Mouse (Mus musculus): ENCODE measurements at regions not wholly inside any gene's neighbourhood (a gene's known extent, or its start where the extent isn't known, plus 50 kb on each side); places are given as distances from the start of the nearest gene placed in this dataset.
"Not testable (repeated sequence)": the region's sequence is repeated elsewhere in the genome, so short reads cannot be mapped to it uniquely, and the experiment has no call there.

DNA sequence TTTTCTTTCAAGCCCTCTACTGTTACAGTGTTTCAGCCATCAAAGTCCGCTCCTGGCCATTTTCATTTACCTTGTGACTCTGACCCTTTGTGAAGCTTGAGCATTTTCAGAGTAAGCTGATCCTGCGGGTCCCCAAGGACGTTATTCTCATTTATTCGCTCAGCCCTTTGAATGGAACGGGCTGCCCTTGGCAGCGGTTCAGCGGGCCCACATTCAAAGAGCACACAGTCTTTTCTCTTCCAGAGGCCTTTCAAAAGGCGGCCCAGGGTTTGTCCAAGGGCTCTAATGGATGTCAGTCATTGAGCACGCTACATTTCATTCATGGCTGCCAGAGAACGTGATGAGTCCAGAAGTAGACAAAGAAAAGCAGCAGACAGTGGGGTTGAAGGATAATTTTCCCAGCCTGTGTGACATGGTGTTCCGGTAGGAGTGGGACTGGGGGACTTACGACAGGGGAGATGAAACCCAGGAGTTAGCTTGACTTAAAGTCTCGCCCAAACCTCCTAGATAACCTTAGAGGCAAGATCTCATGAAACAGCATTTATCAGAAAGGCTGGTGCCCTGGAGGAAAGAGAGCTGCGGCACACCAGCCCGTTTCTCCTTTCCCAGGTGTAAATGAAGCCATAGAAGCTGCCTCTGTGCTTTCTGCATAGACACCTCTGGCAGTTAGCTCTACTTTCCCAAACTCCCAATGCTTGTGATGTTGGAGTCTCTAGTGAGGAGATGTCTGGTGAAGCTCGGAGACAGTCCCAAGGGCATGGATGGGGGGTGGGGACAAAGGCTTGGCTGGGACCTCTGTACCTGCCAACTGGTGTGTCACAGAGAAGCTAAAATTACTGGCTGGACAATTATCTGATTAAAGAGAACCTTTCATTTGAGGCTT, 112.2 kb downstream of the Rps12 start:
- Histone ChIP-seq H3K27me3 (ENCODE audit: control insufficient read depth, insufficient read depth, low read length) (no peaks in the 10 kb centered on the region), H3K36me3 (ENCODE audit: control insufficient read depth, insufficient read depth, low read length) (no peaks in the 10 kb centered on the region), H3K27ac (ENCODE audit: control insufficient read depth, insufficient read depth, low read depth, low read length) (no peak overlapping the region), H3K4me1 (ENCODE audit: control insufficient read depth, insufficient read depth, low read length) (no peaks in the 10 kb centered on the region; the same call in 1 of the 2 replicates), H3K4me3 (ENCODE audit: control insufficient read depth, low read depth, low read length) (no peak overlapping the region)
- no peak for TF ChIP-seq CTCF (IDR thresholded peaks at IDR 0.05; ENCODE audit: control insufficient read depth, insufficient read depth, insufficient replicate concordance, low read depth, low read length)
- no peak for TF ChIP-seq POLR2A (IDR thresholded peaks at IDR 0.05; ENCODE audit: control insufficient read depth, low read depth, low read length)

DNA sequence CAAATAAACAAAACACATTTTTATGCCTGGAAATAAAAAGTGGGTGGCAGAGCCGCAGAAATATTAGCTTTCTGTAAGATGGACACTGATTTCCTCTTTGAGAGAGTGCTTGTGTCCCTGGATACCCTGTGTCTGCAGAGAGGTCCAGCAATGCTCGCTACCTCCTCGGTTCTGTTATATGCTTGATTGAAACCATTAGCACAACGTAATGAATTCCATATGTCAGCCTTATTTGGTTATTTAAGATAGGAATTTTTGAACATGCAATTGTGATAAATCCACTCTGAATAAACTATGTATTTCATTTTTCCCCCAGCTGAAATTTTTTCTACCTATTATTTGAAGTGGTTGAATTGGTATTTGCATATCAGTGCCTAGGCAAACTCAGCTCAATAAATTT, 114.8 kb downstream of the Rps12 start:
- no peak overlapping the region for H3K4me3 ChIP-seq (ENCODE audit: control insufficient read depth, low read depth, low read length)
- H3K27me3 ChIP-seq (ENCODE audit: control insufficient read depth, insufficient read depth, low read length): no peaks in the 10 kb centered on the region
- H3K4me1 ChIP-seq (ENCODE audit: control insufficient read depth, insufficient read depth, low read length): no peaks in the 10 kb centered on the region; the same call in 1 of the 2 replicates
- no peak overlapping the region for H3K27ac ChIP-seq (ENCODE audit: control insufficient read depth, insufficient read depth, low read depth, low read length)
- TF ChIP-seq CTCF (IDR thresholded peaks at IDR 0.05; ENCODE audit: control insufficient read depth, insufficient read depth, insufficient replicate concordance, low read depth, low read length) (no peak), POLR2A (IDR thresholded peaks at IDR 0.05; ENCODE audit: control insufficient read depth, low read depth, low read length) (no peak)
- H3K36me3 ChIP-seq (ENCODE audit: control insufficient read depth, insufficient read depth, low read length): no peaks in the 10 kb centered on the region

DNA sequence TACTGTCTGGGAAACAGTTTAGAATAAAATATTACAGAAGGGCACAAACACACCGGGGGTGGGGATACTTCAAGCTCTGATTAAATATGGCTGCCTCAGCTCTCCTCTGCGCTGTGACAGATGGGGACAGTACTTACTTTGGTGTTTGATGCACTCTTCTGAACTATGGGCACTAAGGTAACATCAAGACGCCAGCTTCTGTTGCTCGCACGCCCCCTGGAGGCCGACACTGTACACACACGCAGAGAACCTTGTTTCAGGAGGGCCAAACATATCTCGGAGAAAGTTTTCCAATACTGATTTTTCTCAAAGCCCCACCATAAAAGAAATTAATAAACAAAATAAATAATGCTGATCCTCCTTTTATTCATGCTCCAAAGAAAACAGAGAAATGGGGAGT, 115.6 kb downstream of the Rps12 start:
- H3K27me3 ChIP-seq (ENCODE audit: control insufficient read depth, insufficient read depth, low read length): no peaks in the 10 kb centered on the region
- TF ChIP-seq POLR2A (IDR thresholded peaks at IDR 0.05; ENCODE audit: control insufficient read depth, low read depth, low read length) (no peak), CTCF (IDR thresholded peaks at IDR 0.05; ENCODE audit: control insufficient read depth, insufficient read depth, insufficient replicate concordance, low read depth, low read length) (peak; percentile 88; the same call in 1 of the 2 replicates)
- no peak overlapping the region for H3K4me3 ChIP-seq (ENCODE audit: control insufficient read depth, low read depth, low read length)
- no peaks in the 10 kb centered on the region for H3K36me3 ChIP-seq (ENCODE audit: control insufficient read depth, insufficient read depth, low read length)
- no peaks in the 10 kb centered on the region for H3K4me1 ChIP-seq (ENCODE audit: control insufficient read depth, insufficient read depth, low read length)
- H3K27ac ChIP-seq (ENCODE audit: control insufficient read depth, insufficient read depth, low read depth, low read length): no peak overlapping the region

DNA sequence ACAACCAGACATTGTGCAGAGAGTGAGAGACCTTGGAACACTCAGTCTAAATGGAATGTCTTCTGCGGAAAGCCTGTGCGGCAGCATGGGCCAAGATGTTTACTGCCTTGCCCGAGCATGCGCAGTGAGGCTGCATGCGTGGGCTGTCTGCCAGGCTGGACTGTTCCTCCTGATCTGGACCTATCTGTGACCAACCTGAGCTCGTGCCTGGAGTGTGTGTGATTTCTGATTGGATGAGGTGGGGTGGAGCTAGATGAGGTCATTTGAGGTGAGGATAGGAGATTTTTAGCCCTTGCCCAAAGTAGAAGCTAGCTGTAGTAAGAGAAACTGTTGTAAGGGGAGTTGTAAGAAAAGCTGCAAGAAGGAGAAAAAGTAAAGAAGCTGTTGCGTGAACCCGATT, 121.2 kb downstream of the Rps12 start:
- H3K36me3 ChIP-seq (ENCODE audit: control insufficient read depth, insufficient read depth, low read length); H3K4me3 ChIP-seq (ENCODE audit: control insufficient read depth, low read depth, low read length); H3K4me1 ChIP-seq (ENCODE audit: control insufficient read depth, insufficient read depth, low read length); H3K27ac ChIP-seq (ENCODE audit: control insufficient read depth, insufficient read depth, low read depth, low read length); H3K27me3 ChIP-seq (ENCODE audit: control insufficient read depth, insufficient read depth, low read length): not testable (repeated sequence)

DNA sequence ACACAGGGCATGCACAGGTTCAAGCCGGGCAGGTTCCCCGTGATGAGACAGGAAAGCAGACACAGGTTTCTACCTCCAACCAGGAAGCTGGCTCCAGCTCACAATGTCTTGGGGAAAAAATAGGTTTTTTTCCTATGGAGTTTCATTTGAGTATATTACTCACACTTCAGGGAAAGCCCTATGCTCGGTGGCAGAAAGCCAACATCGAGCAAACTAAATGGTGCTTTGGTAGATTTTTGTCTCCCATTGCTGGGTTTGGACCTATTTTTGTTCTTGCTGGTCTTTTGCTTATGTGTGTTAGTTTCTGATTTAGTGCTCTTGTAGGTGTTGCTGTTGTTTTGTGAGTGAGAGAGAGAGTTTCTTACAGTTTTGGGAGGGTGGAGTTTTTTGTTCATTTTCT, 160.9 kb downstream of the Rps12 start:
- H3K27me3 ChIP-seq (ENCODE audit: control insufficient read depth, insufficient read depth, low read length): no peaks in the 10 kb centered on the region
- H3K4me1 ChIP-seq (ENCODE audit: control insufficient read depth, insufficient read depth, low read length): no peaks in the 10 kb centered on the region
- H3K27ac ChIP-seq (ENCODE audit: control insufficient read depth, insufficient read depth, low read depth, low read length): no peak overlapping the region
- no peak for TF ChIP-seq POLR2A (IDR thresholded peaks at IDR 0.05; ENCODE audit: control insufficient read depth, low read depth, low read length)
- TF ChIP-seq CTCF (IDR thresholded peaks at IDR 0.05; ENCODE audit: control insufficient read depth, insufficient read depth, insufficient replicate concordance, low read depth, low read length): no peak
- H3K4me3 ChIP-seq (ENCODE audit: control insufficient read depth, low read depth, low read length): no peak overlapping the region
- no peaks in the 10 kb centered on the region for H3K36me3 ChIP-seq (ENCODE audit: control insufficient read depth, insufficient read depth, low read length)

DNA sequence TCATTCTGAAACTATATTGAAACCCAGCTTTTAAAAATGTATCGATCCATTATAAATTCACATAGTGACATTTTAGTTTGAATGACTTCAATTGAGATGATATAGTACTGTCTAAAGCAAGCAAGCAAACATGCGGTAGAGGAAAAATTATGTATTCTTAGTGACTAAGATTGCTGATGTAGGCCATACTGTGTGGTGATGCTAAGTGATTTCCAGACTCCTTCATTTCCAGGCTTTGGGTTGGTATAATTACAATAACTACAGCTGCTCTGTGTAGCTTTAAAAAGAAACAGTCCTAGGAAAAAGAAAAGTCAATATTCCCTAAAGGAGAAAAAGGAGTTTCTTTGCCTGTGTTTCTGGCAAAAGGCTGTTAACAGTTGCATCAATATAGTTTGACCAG, 175.0 kb downstream of the Rps12 start:
- no peak for TF ChIP-seq CTCF (IDR thresholded peaks at IDR 0.05; ENCODE audit: control insufficient read depth, insufficient read depth, insufficient replicate concordance, low read depth, low read length)
- no peak for TF ChIP-seq POLR2A (IDR thresholded peaks at IDR 0.05; ENCODE audit: control insufficient read depth, low read depth, low read length)
- H3K4me3 ChIP-seq (ENCODE audit: control insufficient read depth, low read depth, low read length): no peak overlapping the region
- H3K27ac ChIP-seq (ENCODE audit: control insufficient read depth, insufficient read depth, low read depth, low read length): no peak overlapping the region
- H3K27me3 ChIP-seq (ENCODE audit: control insufficient read depth, insufficient read depth, low read length): no peaks in the 10 kb centered on the region
- no peaks in the 10 kb centered on the region; the same call in 1 of the 2 replicates for H3K4me1 ChIP-seq (ENCODE audit: control insufficient read depth, insufficient read depth, low read length)
- no peaks in the 10 kb centered on the region for H3K36me3 ChIP-seq (ENCODE audit: control insufficient read depth, insufficient read depth, low read length)

DNA sequence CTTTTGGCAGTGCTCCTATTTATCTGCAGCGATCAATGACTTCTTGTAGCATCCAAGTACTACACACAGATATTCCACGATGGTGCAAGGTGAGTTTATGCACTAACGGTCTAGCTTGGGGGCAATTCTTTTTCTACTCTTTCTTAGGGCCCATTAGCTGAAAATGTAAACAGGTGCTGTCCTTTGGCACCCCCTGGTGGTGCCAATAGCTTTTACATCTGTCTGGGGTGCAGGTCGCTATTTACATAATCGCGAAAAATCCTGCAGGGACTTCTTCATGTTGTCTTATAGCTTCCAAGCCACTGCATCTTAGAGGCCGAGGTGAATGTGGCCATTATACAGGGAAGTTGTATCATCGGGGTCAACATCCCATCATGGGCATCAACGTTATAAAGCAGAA, 175.9 kb downstream of the Rps12 start:
- Histone ChIP-seq H3K36me3 (ENCODE audit: control insufficient read depth, insufficient read depth, low read length) (no peaks in the 10 kb centered on the region), H3K4me1 (ENCODE audit: control insufficient read depth, insufficient read depth, low read length) (no peaks in the 10 kb centered on the region; the same call in 1 of the 2 replicates), H3K27me3 (ENCODE audit: control insufficient read depth, insufficient read depth, low read length) (no peaks in the 10 kb centered on the region), H3K4me3 (ENCODE audit: control insufficient read depth, low read depth, low read length) (no peak overlapping the region), H3K27ac (ENCODE audit: control insufficient read depth, insufficient read depth, low read depth, low read length) (no peak overlapping the region)
- TF ChIP-seq CTCF (IDR thresholded peaks at IDR 0.05; ENCODE audit: control insufficient read depth, insufficient read depth, insufficient replicate concordance, low read depth, low read length) (no peak), POLR2A (IDR thresholded peaks at IDR 0.05; ENCODE audit: control insufficient read depth, low read depth, low read length) (no peak)

All from testis, adult 2 months (tissue).